24 mouse cellular contexts compared by ENCODE assay signal in genomic region chr2:146178718-146179117, GRCm38 (mm10). TPM values are rescaled to one million over a fixed set of nuclear protein-coding genes. Genes with fewer than 3 reads are reported as not detected.
A peak's percentile ranks its signal among the peaks of the same experiment; 100 is the strongest.
DNase-seq lines count a peak whose midpoint lies in the region; ATAC-seq and TF ChIP-seq lines count a peak whose summit lies in the region.
"Had no signal": no experiment of that assay in that cellular context is flagged by ENCODE, and none has a peak within 500 bp of the region (broad histone marks: within the 10 kb centered on the region; RNA-seq: fewer than 3 reads in every experiment).

No protein-coding gene starts in this region.

- H3K9ac ChIP-seq in forebrain, postnatal 0 days = no peak overlapping the region
- no peak overlapping the region for H3K9ac ChIP-seq in forebrain, embryonic 15.5 days (replicated peaks)
- H3K9ac ChIP-seq in stomach, postnatal 0 days (ENCODE audit: low read length) = no peak overlapping the region
- H3K9ac ChIP-seq: embryonic facial prominence, embryonic 13.5 days; heart, embryonic 13.5 days; hindbrain, embryonic 13.5 days had no signal

- H3K4me1 ChIP-seq in forebrain, postnatal 0 days (ENCODE audit: insufficient read depth) = no peaks in the 10 kb centered on the region; the same call in 1 of the 2 replicates
- peaks cover 14% of the 10 kb centered on the region for H3K4me1 ChIP-seq in forebrain, embryonic 15.5 days
- H3K4me1 ChIP-seq in E14TG2a.4 (replicated peaks; ENCODE audit: low read depth, low read length) = no peaks in the 10 kb centered on the region
- H3K4me1 ChIP-seq in stomach, postnatal 0 days (replicated peaks; ENCODE audit: control insufficient read depth, insufficient read depth) = no peaks in the 10 kb centered on the region
- H3K4me1 ChIP-seq: embryonic facial prominence, embryonic 13.5 days; heart, embryonic 13.5 days had no signal

- DNase-seq in forebrain, postnatal 0 days = no peak
- DNase-seq in layer of hippocampus, adult 2 months (ENCODE audit: low spot score in 2 of 2) = no peak
- no peak for DNase-seq in layer of hippocampus, adult 18-20 months (ENCODE audit: low spot score in 2 of 2)
- DNase-seq in stomach, postnatal 0 days (ENCODE audit: low spot score) = no peak
- DNase-seq in thymus, postnatal 10 days (ENCODE audit: low spot score in 2 of 2) = no peak
- DNase-seq: adrenal gland, postnatal 14 days; cerebellum, adult 11-12 months; cerebellum, adult 9-11 months; cerebellum, postnatal 36 days; gastrocnemius, postnatal 10 days had no signal

- 0 out of 2 replicates have a peak, but pooled peaks have one; percentile 10 for TF ChIP-seq CTCF in forebrain, postnatal 0 days (IDR thresholded peaks at IDR 0.05; ENCODE audit: low read depth)
- peak; percentile 37 for TF ChIP-seq CTCF in layer of hippocampus, adult 2 months (conservative IDR thresholded peaks at IDR 0.05)
- TF ChIP-seq CTCF in E14TG2a.4 (conservative IDR thresholded peaks at IDR 0.05; ENCODE audit: low read length) = peak; percentile 38
- TF ChIP-seq CTCF in stomach, postnatal 0 days (IDR thresholded peaks at IDR 0.05; ENCODE audit: low read depth) = 0 out of 2 replicates have a peak, but pooled peaks have one; percentile 16

- no peak overlapping the region for H3K4me2 ChIP-seq in forebrain, postnatal 0 days (ENCODE audit: low read depth)
- H3K4me2 ChIP-seq in forebrain, embryonic 15.5 days (replicated peaks) = no peak overlapping the region
- H3K4me2 ChIP-seq in stomach, postnatal 0 days (replicated peaks; ENCODE audit: low read depth) = no peak overlapping the region
- H3K4me2 ChIP-seq: embryonic facial prominence, embryonic 13.5 days; heart, embryonic 13.5 days; hindbrain, embryonic 13.5 days had no signal

- H3K36me3 ChIP-seq in forebrain, postnatal 0 days (ENCODE audit: insufficient read depth) = no peaks in the 10 kb centered on the region
- H3K36me3 ChIP-seq in forebrain, embryonic 15.5 days = no peaks in the 10 kb centered on the region
- no peaks in the 10 kb centered on the region for H3K36me3 ChIP-seq in E14TG2a.4 (ENCODE audit: insufficient read depth, low read length)
- H3K36me3 ChIP-seq in stomach, postnatal 0 days (ENCODE audit: control insufficient read depth, insufficient read depth, low read length) = no peaks in the 10 kb centered on the region
- H3K36me3 ChIP-seq: embryonic facial prominence, embryonic 13.5 days; G1E; heart, embryonic 13.5 days; hindbrain, embryonic 13.5 days had no signal

- no peak for ATAC-seq in forebrain, postnatal 0 days
- ATAC-seq in forebrain, embryonic 15.5 days (replicated peaks) = no peak
- no peak for ATAC-seq in stomach, postnatal 0 days (ENCODE audit: low FRiP score, low TSS enrichment)
- ATAC-seq: activated CD4-positive, CD25-positive, alpha-beta regulatory T cell, adult 4 months; forebrain, embryonic 14.5 days; hindbrain, postnatal 0 days had no signal

- H3K27ac ChIP-seq in forebrain, postnatal 0 days (ENCODE audit: low read depth, low read length) = no peak overlapping the region
- no peak overlapping the region for H3K27ac ChIP-seq in forebrain, embryonic 15.5 days (replicated peaks)
- H3K27ac ChIP-seq in layer of hippocampus, adult 2 months = no peak overlapping the region
- no peak overlapping the region for H3K27ac ChIP-seq in stomach, postnatal 0 days (replicated peaks)
- H3K27ac ChIP-seq: embryonic facial prominence, embryonic 13.5 days; heart, embryonic 13.5 days; hindbrain, embryonic 13.5 days; hindbrain, postnatal 0 days had no signal

- H3K27me3 ChIP-seq in forebrain, postnatal 0 days (ENCODE audit: insufficient read depth, low read length) = no peaks in the 10 kb centered on the region
- no peaks in the 10 kb centered on the region for H3K27me3 ChIP-seq in forebrain, embryonic 15.5 days
- H3K27me3 ChIP-seq in E14TG2a.4 (ENCODE audit: insufficient read depth, low read length) = peaks cover 6% of the 10 kb centered on the region
- H3K27me3 ChIP-seq in stomach, postnatal 0 days (ENCODE audit: control insufficient read depth, insufficient read depth, low read length) = no peaks in the 10 kb centered on the region
- H3K27me3 ChIP-seq: embryonic facial prominence, embryonic 13.5 days; hindbrain, embryonic 13.5 days had no signal

- H3K9me3 ChIP-seq in forebrain, postnatal 0 days (ENCODE audit: low read length) = no peaks in the 10 kb centered on the region
- H3K9me3 ChIP-seq in forebrain, embryonic 15.5 days = no peaks in the 10 kb centered on the region
- peaks cover 7% of the 10 kb centered on the region for H3K9me3 ChIP-seq in E14TG2a.4 (ENCODE audit: low read length)
- no peaks in the 10 kb centered on the region for H3K9me3 ChIP-seq in stomach, postnatal 0 days (ENCODE audit: control insufficient read depth, low read length)
- H3K9me3 ChIP-seq: embryonic facial prominence, embryonic 13.5 days; hindbrain, embryonic 13.5 days had no signal

- no peak overlapping the region for H3K4me3 ChIP-seq in forebrain, postnatal 0 days (ENCODE audit: low read depth, low read length)
- H3K4me3 ChIP-seq in forebrain, embryonic 15.5 days = no peak overlapping the region
- H3K4me3 ChIP-seq in layer of hippocampus, adult 2 months = no peak overlapping the region
- H3K4me3 ChIP-seq in E14TG2a.4 (replicated peaks; ENCODE audit: low read length) = no peak overlapping the region
- no peak overlapping the region for H3K4me3 ChIP-seq in stomach, postnatal 0 days (ENCODE audit: low read depth, low read length)
- H3K4me3 ChIP-seq: embryonic facial prominence, embryonic 13.5 days; heart, embryonic 13.5 days; hindbrain, embryonic 13.5 days had no signal

- 83% methylated on average over 1 of the region's 1 CpGs for WGBS in forebrain, postnatal 0 days
- 79% methylated on average over 1 of the region's 1 CpGs for WGBS in forebrain, embryonic 15.5 days
- 72% methylated on average over 1 of the region's 1 CpGs for WGBS in stomach, postnatal 0 days

- no peak for TF ChIP-seq EP300 in stomach, postnatal 0 days (optimal IDR thresholded peaks at IDR 0.05)

RNA-seq across cellular contexts. Expression of gene Insm1, which starts 43.0 kb away (rescaled TPM):
- 16.8 and 30.8 TPM in 2 replicates for total RNA-seq in forebrain, postnatal 0 days (2014; rRNA removed)
- 4.6 and 4.8 TPM in 2 replicates for polyA plus RNA-seq in forebrain, postnatal 0 days (2015; fragmentation: Nextera tagmentation; extraction: Ambion mirVana)
- 13.5 and 15.6 TPM in 2 replicates for polyA plus RNA-seq in forebrain, embryonic 15.5 days (2015; fragmentation: Nextera tagmentation; extraction: Ambion mirVana)
- 1 to 10 TPM; 6.6 to 7.2 TPM for total RNA-seq in layer of hippocampus, adult 2 months (2021)
- 1 to 10 TPM; 6.5 to 7.4 TPM for total RNA-seq in layer of hippocampus, adult 18-20 months (2021)
- polyA plus RNA-seq in stomach, postnatal 0 days (2015; fragmentation: Nextera tagmentation; extraction: Ambion mirVana) = 0.29 and 0.44 TPM in 2 replicates
- total RNA-seq: gastrocnemius, postnatal 10 days; heart, adult 8-10 months; hematopoietic stem cell, adult 5-6 weeks had no signal
- polyA plus RNA-seq: activated CD4-positive, CD25-positive, alpha-beta regulatory T cell, adult 4 months; C2C12; G1E; gonadal fat pad, adult 2 months; heart, embryonic 13.5 days; heart, postnatal 0 days had no signal
